Mouse (Mus musculus) E14TG2a.4 (cell line): ENCODE measurements around the gene 1700023F06Rik.

Source experiments
- CTCF ChIP-seq: conservative IDR thresholded peaks from 2 replicates; pipeline ENCODE4 v1.5.1; 2014; ENCODE audit warnings: low read length
- NANOG ChIP-seq: IDR thresholded peaks from 2 replicates; pipeline ENCODE4 v1.6.1; 2014; ENCODE audit warnings: borderline replicate concordance, low read length, mixed read lengths

- TF ChIP-seq CTCF (no peak), NANOG (no peak)
These were observed at the start of gene 1700023F06Rik for GRCm38 (mm10) chr11:103208458-103208857.
